Mouse (Mus musculus): ENCODE measurements around the gene Fbxw8. TPM values are rescaled to one million over a fixed set of nuclear protein-coding genes. Genes with fewer than 3 reads are reported as not detected.

The Fbxw8 gene
- polyA plus RNA-seq, 1 experiment from 2014 or later, result 42.9 TPM

- WGBS, result 55% methylated on average over 7 of the region's 7 CpGs
- no peak for ATAC-seq (ENCODE audit: insufficient number of reproducible peaks, insufficient read depth, low FRiP score, low TSS enrichment, low read depth)
These were observed 66.2 kb downstream of the Fbxw8 start for GRCm38 (mm10) chr5:118089102-118089501.

GRCm38 (mm10) chr5:118086956-118087355 is 68.3 kb downstream of the Fbxw8 start:
- WGBS, result 21% methylated on average over 7 of the region's 7 CpGs
- peaks cover 42% of the 10 kb centered on the region for H3K36me3 ChIP-seq
- no peak overlapping the region for H3K4me3 ChIP-seq (replicated peaks)
- 0 out of 2 replicates have a peak overlapping the region, but pooled peaks have one; percentile 45 for H3K27ac ChIP-seq
- H3K4me2 ChIP-seq, result no peak overlapping the region
- peaks cover 60% of the 10 kb centered on the region for H3K4me1 ChIP-seq (replicated peaks)
- H3K9me3 ChIP-seq, result no peaks in the 10 kb centered on the region
- H3K27me3 ChIP-seq, result no peaks in the 10 kb centered on the region
- H3K9ac ChIP-seq (replicated peaks), result no peak overlapping the region
- no peak for ATAC-seq (ENCODE audit: insufficient number of reproducible peaks, insufficient read depth, low FRiP score, low TSS enrichment, low read depth)

More at GRCm38 (mm10) chr5:118089102-118089501, 66.2 kb downstream of the Fbxw8 start:
- H3K4me3 ChIP-seq (replicated peaks), result no peak overlapping the region
- H3K9ac ChIP-seq (replicated peaks), result no peak overlapping the region
- H3K27ac ChIP-seq, result 0 out of 2 replicates have a peak overlapping the region, but pooled peaks have one; percentile 23
- H3K27me3 ChIP-seq, result no peaks in the 10 kb centered on the region
- no peak overlapping the region for H3K4me2 ChIP-seq
- peaks cover 40% of the 10 kb centered on the region for H3K4me1 ChIP-seq (replicated peaks)
- peaks cover 63% of the 10 kb centered on the region for H3K36me3 ChIP-seq
- no peaks in the 10 kb centered on the region for H3K9me3 ChIP-seq

GRCm38 (mm10) chr5:118085313-118085712 is 70.0 kb downstream of the Fbxw8 start:
- Histone ChIP-seq H3K27ac (no peak overlapping the region; the same call in 1 of the 2 replicates), H3K36me3 (peaks cover 33% of the 10 kb centered on the region), H3K4me1 (replicated peaks) (peaks cover 74% of the 10 kb centered on the region), H3K9me3 (no peaks in the 10 kb centered on the region), H3K9ac (replicated peaks) (no peak overlapping the region), H3K27me3 (no peaks in the 10 kb centered on the region), H3K4me3 (replicated peaks) (no peak overlapping the region), H3K4me2 (no peak overlapping the region)
- no peak for ATAC-seq (ENCODE audit: insufficient number of reproducible peaks, insufficient read depth, low FRiP score, low TSS enrichment, low read depth)
- 76% methylated on average over 7 of the region's 7 CpGs for WGBS

GRCm38 (mm10) chr5:118084171-118084727 is 71.0 kb downstream of the Fbxw8 start:
- peaks cover 69% of the 10 kb centered on the region for H3K4me1 ChIP-seq (replicated peaks)
- H3K9ac ChIP-seq (replicated peaks), result no peak overlapping the region
- ATAC-seq (ENCODE audit: insufficient number of reproducible peaks, insufficient read depth, low FRiP score, low TSS enrichment, low read depth), result no peak
- no peaks in the 10 kb centered on the region for H3K9me3 ChIP-seq
- no peaks in the 10 kb centered on the region for H3K27me3 ChIP-seq
- H3K36me3 ChIP-seq, result peaks cover 34% of the 10 kb centered on the region
- 88% methylated on average over 10 of the region's 10 CpGs for WGBS
- no peak overlapping the region for H3K4me2 ChIP-seq
- 0 out of 2 replicates have a peak overlapping the region, but pooled peaks have one; percentile 25 for H3K27ac ChIP-seq
- H3K4me3 ChIP-seq (replicated peaks), result no peak overlapping the region

- no peak overlapping the region for H3K4me3 ChIP-seq (replicated peaks)
- no peaks in the 10 kb centered on the region for H3K9me3 ChIP-seq
- no peak for ATAC-seq (ENCODE audit: insufficient number of reproducible peaks, insufficient read depth, low FRiP score, low TSS enrichment, low read depth)
- no peaks in the 10 kb centered on the region for H3K27me3 ChIP-seq
- H3K4me2 ChIP-seq, result no peak overlapping the region
- peaks cover 69% of the 10 kb centered on the region for H3K4me1 ChIP-seq (replicated peaks)
- peak overlapping the region; percentile 77 for H3K27ac ChIP-seq
- 0 out of 2 replicates have a peak overlapping the region, but pooled peaks have one; percentile 27 for H3K9ac ChIP-seq (replicated peaks)
- WGBS, result 77% methylated on average over 12 of the region's 12 CpGs
- H3K36me3 ChIP-seq, result peaks cover 37% of the 10 kb centered on the region
These were observed 72.1 kb downstream of the Fbxw8 start for GRCm38 (mm10) chr5:118083060-118083638.

GRCm38 (mm10) chr5:118081996-118082395 is 73.3 kb downstream of the Fbxw8 start:
- no peak overlapping the region for H3K4me2 ChIP-seq
- 63% methylated on average over 6 of the region's 6 CpGs for WGBS
- peaks cover 48% of the 10 kb centered on the region for H3K36me3 ChIP-seq

GRCm38 (mm10) chr5:118081374-118081949 is 73.8 kb downstream of the Fbxw8 start:
- H3K9ac ChIP-seq (replicated peaks), result 0 out of 2 replicates have a peak overlapping the region, but pooled peaks have one; percentile 14
- no peaks in the 10 kb centered on the region for H3K27me3 ChIP-seq
- H3K4me2 ChIP-seq, result no peak overlapping the region
- WGBS, result 50% methylated on average over 9 of the region's 9 CpGs
- H3K4me3 ChIP-seq (replicated peaks), result no peak overlapping the region
- ATAC-seq (ENCODE audit: insufficient number of reproducible peaks, insufficient read depth, low FRiP score, low TSS enrichment, low read depth), result peak; percentile 29; the same call in 1 of the 2 replicates
- no peaks in the 10 kb centered on the region for H3K9me3 ChIP-seq
- H3K27ac ChIP-seq, result peak overlapping the region; percentile 77; the same call in 1 of the 2 replicates
- H3K36me3 ChIP-seq, result peaks cover 53% of the 10 kb centered on the region
- peaks cover 54% of the 10 kb centered on the region for H3K4me1 ChIP-seq (replicated peaks)

More at GRCm38 (mm10) chr5:118081996-118082395, 73.3 kb downstream of the Fbxw8 start:
- Histone ChIP-seq H3K27ac (peak overlapping the region; percentile 77), H3K27me3 (no peaks in the 10 kb centered on the region), H3K9me3 (no peaks in the 10 kb centered on the region), H3K9ac (replicated peaks) (0 out of 2 replicates have a peak overlapping the region, but pooled peaks have one; percentile 14), H3K4me1 (replicated peaks) (peaks cover 60% of the 10 kb centered on the region), H3K4me3 (replicated peaks) (no peak overlapping the region)
- ATAC-seq (ENCODE audit: insufficient number of reproducible peaks, insufficient read depth, low FRiP score, low TSS enrichment, low read depth), result no peak

GRCm38 (mm10) chr5:118079839-118080250 is 75.4 kb downstream of the Fbxw8 start:
- Histone ChIP-seq H3K4me2 (no peak overlapping the region), H3K9me3 (no peaks in the 10 kb centered on the region), H3K4me3 (replicated peaks) (no peak overlapping the region), H3K36me3 (peaks cover 65% of the 10 kb centered on the region), H3K9ac (replicated peaks) (no peak overlapping the region), H3K27ac (no peak overlapping the region), H3K4me1 (replicated peaks) (peaks cover 41% of the 10 kb centered on the region), H3K27me3 (no peaks in the 10 kb centered on the region)
- no peak for ATAC-seq (ENCODE audit: insufficient number of reproducible peaks, insufficient read depth, low FRiP score, low TSS enrichment, low read depth)
- 82% methylated on average over 11 of the region's 11 CpGs for WGBS

- Histone ChIP-seq H3K9ac (replicated peaks) (no peak overlapping the region), H3K4me1 (replicated peaks) (peaks cover 36% of the 10 kb centered on the region), H3K4me2 (no peak overlapping the region), H3K9me3 (no peaks in the 10 kb centered on the region), H3K36me3 (peaks cover 65% of the 10 kb centered on the region), H3K4me3 (replicated peaks) (no peak overlapping the region), H3K27me3 (no peaks in the 10 kb centered on the region), H3K27ac (no peak overlapping the region)
- 85% methylated on average over 6 of the region's 6 CpGs for WGBS
- ATAC-seq (ENCODE audit: insufficient number of reproducible peaks, insufficient read depth, low FRiP score, low TSS enrichment, low read depth), result no peak
These were observed 75.9 kb downstream of the Fbxw8 start for GRCm38 (mm10) chr5:118079354-118079753.

- whole genome bisulfite sequencing, result 89% methylated on average over 6 of the region's 6 CpGs
- Histone ChIP-seq H3K27me3 (no peaks in the 10 kb centered on the region), H3K4me2 (no peak overlapping the region), H3K9ac (replicated peaks) (no peak overlapping the region), H3K36me3 (peaks cover 69% of the 10 kb centered on the region), H3K4me3 (replicated peaks) (no peak overlapping the region), H3K27ac (no peak overlapping the region), H3K9me3 (no peaks in the 10 kb centered on the region), H3K4me1 (replicated peaks) (peaks cover 29% of the 10 kb centered on the region)
- no peak for ATAC-seq (ENCODE audit: insufficient number of reproducible peaks, insufficient read depth, low FRiP score, low TSS enrichment, low read depth)
These were observed 76.7 kb downstream of the Fbxw8 start for GRCm38 (mm10) chr5:118078550-118078949.

All from limb, embryonic 12.5 days (tissue).